Mouse (Mus musculus) lung, postnatal 14 days (tissue): ENCODE data around the gene Gm2026.
"Not testable (repeated sequence)": the region's sequence is repeated elsewhere in the genome, so short reads cannot be mapped to it uniquely, and the experiment has no call there.

ENCODE experiments used
- DNase-seq: peaks from one replicate; pipeline ENCODE4 v3.0.0; 2021

Gm2026 gene

GRCm38 (mm10) chr2:175965031-175965430 lies at the start of gene Gm2026:
TSS of gene Gm2026 (plus strand) at chr2:175965331.
- not testable (repeated sequence) for DNase-seq

GRCm38 (mm10) chr2:175931000-175931399 lies 34.1 kb upstream of the Gm2026 start, which contains the start of gene Zfp966:
TSS of gene Zfp966 (minus strand) at chr2:175931100.
- not testable (repeated sequence) for DNase-seq
